Mouse (Mus musculus) natural killer cell, adult 2 months (primary cell): ENCODE data around the gene Dclre1c.
"Not testable (repeated sequence)": the region's sequence is repeated elsewhere in the genome, so short reads cannot be mapped to it uniquely, and the experiment has no call there.

Experiments
- DNase-seq, 2 experiments: peaks; one replicate each; pipeline ENCODE4 v3.0.0; 2022; ENCODE audit warnings: low spot score in 2 of 2

Dclre1c gene

DNA sequence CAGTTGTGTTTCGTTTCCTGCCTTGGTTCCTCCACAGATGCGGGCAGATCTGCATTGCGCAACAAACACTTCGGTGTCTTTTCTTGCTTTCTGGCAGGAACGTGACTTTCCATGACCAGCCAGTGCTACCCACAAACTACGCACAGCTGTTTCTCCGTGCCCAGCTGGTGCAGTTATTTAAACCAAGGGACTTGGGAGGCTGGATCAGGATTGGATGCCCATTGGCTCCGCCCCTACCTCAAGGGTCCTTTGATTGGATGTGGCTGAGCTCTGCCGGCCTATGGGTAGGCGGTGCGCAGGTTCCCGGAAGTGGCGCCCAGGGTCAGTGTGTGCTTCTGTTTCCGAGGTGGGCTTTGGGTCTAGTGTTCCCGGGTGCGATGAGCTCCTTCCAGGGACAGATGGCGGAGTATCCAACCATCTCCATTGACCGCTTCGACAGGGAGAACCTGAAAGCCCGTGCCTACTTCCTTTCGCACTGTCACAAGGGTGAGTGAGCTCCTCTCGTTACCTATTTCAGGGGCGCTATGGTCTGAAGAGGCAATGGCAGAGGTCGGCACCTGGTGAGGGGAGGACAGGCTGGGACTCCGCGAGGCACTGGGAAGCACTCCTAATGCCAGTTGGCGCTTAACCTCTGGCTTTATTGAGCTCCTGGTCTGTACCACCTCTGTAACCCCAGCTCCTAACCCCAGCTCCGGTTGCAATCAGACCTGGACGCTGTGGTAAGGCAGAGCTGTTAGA lies at the start of gene Dclre1c:
Gene Dclre1c, plus strand, starts transcription at position 291 of the 738 bp plus-strand sequence.
- DNase-seq, result peak; percentile 93

DNA sequence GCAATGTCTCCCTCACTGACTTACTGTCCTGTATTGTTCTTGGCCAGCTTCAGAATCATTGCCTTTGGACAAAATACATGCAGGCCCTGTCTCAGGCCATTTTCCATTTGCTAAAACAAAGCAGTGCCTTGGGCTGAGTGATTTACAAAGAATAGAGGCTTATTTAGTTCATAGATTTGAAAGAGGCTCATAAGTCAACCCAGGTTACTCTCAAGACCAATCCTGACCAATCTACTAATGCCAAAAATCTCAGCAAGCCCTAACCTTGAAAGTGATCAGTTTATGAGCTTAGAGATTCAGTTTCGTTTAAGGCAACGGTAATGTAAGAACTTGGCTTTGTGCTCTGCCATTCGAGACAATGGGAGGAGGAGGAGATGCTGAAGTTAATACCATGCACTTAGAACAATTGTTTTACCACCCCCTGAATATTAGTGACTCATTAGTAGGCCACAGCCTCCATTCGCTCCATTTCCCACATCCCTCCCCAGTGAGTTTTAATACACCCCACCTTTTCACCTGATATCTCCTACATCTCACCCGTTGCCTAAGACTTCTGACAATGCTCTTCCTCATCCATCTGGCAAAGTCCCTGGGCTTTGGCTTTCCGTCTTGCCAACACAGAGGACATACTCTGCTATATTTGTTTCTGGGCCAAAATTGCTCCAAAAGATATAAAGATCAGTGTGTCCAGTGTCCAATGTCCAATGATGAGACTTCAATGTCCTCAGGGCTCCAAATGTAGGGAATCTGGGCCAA lies 36.6 kb upstream of the Dclre1c start:
- DNase-seq, result no peak

DNA sequence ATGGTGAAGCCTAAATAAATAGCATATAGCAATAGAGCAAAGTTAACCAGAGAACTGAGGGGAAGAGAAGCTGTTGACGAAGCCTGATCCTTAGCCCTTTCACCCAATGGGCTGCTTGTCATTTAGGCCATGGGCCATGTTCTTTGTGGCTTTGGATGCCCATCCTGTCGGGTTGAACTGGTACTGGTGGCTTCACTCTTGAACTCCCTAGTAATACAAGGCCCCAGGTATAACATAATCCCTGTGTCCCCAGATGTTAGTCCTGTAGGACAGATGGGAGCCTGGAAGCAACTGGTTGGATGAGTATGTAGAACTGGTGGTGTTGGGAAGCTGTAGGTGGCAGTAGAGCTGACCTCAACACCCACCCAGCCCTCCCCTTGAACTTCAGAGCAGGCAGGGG lies 32.0 kb upstream of the Dclre1c start:
- DNase-seq, result no peak

DNA sequence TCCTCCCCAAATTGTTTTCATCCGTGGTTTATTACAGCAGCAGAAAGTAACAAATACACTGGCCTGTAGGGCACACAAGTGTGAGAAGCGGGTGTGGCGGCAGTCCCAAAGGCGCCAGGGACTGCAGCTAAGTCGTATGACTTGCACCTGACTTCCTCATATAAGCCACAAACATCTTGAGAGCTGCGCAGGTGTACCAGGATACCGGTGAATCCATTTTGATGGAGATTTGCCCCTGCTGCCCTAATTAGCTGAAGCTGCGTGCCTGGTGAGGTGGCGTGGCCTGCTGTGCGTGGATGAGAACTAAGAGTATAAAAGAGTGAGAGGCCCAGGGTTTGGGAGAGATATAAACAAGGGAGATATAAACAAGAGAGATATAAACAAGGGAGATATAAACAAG lies 26.8 kb upstream of the Dclre1c start, which contains the start of gene Olah:
Gene Olah, minus strand, starts transcription at position 101 of the 400 bp plus-strand sequence.
- not testable (repeated sequence) for DNase-seq

DNA sequence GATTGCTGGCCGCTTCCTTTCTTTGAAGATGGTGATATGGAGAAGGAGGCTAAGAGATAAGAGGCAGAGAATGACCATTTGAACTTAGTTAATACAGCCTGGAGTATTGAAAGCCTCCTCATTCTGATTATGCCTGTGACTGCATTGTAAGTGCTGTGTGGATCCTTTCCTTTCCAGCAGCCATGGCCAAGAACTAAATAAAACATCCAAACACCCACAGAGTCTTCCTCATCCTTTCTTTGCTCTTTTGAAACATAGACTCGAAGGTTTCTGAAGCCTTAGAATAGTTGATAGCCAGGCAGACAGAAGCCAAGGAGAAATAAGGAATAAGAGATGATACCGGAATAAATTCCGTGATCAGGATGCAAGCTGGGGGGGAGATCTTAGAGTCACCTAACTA lies 17.9 kb upstream of the Dclre1c start:
- no peak for DNase-seq

DNA sequence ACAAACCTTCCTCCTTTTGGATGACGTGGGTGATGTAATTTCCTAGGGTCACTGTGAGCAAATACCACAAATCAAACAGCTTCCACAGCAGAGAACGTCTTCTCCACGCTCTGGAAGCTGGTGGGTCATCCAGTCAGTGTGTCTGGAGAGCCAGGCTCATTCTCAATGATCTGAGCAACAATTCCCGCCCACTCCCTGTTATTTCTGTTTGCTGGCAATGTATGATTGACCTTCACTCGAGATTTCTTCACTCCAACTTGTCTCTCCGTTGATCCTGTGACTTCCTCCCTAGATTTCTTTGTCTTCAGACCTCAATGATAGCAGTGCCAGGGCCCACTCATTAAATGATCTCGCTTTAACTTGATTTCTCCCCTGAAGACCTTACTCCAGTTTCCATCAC lies 16.2 kb upstream of the Dclre1c start:
- no peak for DNase-seq

DNA sequence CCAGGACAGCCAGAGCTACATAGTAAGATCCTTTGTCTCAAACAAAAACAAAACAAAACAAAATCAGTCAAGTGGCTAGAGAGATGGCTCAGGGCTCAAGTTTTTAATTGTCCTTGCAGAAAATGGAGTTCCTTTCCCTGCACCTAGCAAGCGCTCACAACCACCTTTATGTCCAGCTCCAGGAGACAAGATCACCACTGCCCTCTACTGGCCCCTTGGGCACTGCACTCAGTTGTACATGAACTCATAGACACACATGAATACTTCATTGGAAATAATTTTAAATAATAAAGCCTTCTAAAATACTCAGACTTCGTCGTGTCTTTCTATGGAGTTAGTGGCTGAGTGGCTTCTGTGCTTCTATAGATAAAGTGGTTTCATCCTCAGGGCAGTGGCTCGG lies 9.7 kb upstream of the Dclre1c start:
- DNase-seq, result peak; percentile 7 to 41

DNA sequence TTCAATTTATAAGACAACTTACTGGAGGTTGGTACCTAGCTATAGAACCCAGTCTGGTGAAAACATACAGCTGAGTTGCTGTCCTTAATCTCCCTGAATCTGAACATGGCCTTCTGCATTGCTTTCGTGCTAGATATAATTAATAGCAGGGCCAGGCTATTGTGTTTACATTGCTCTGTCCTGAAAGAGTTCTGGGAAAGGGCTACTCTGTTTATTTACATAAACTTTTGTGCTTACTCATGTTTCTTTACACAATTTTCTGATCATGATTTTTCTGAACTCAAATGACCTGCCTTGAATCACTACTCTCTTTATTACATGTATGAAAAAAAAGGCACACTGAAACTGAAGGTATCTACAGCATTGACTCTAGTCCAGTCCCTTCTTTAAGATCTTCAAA lies 8.3 kb upstream of the Dclre1c start:
- no peak for DNase-seq

DNA sequence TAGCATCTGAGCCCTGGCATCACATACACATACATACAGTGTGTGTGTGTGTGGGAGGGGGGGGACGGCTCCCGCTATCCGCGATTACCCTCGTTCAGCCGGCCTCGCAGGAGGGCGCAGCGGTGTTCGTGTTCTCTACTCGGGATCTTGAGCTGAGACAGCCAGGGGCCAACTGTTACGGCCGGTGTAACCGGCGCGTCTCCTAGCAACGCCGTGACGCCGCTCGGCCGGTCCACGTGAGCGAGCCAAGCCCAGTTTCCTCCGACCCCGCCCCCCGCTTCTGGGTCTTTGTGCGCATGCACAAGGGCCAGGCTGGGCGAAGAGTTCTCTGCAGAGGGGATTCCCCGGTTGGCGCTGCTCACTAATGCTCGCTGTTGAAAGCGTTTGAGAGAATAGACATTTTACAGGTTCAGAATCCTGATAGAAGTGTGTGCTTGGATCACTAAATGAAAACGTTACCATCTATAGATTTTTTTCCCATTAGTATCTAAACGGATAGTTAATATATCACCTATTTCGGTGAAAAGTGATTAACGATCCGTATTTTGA lies 5.0 kb upstream of the Dclre1c start:
- DNase-seq, result peak; percentile 99

DNA sequence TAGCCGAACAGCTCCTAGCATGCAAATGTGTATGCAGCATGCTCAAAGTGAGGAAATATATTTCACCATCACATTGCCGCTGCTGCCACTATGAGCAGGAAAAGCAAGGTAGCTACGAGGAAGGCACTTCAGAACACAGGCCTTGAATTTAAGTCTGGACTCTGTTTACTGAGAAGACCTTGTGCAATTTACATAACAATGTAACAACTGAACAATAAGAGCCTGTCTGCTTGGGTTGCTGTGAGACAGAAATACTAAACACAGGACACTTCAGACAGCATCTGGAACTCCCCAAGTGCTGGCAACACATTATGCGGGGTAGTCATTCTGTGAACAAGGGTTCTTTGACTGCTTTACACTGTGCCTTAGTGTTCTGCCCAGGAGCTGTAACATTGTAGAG lies 3.8 kb upstream of the Dclre1c start:
- no peak for DNase-seq

DNA sequence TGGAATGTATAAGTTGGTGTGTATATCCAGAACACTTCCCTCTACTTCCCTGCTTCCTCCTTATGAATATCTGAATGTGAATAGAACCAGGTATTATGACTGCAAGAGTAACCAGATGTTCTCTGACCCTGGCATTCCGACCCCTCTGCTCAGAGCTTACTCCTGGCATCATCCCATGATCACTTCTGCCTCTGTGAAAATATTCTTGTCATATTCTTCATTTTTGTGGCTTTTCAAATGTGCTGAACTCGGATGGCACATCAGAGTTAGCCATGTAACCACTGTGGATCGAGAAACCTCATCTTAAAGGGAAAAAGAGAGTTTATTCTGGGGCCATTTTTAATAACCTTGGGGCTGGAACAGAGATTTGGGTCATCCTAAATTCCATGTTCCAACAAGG lies 1.4 kb upstream of the Dclre1c start, which contains the start of gene Meig1:
Gene Meig1, minus strand, starts transcription at position 101 of the 400 bp plus-strand sequence.
- no peak for DNase-seq

DNA sequence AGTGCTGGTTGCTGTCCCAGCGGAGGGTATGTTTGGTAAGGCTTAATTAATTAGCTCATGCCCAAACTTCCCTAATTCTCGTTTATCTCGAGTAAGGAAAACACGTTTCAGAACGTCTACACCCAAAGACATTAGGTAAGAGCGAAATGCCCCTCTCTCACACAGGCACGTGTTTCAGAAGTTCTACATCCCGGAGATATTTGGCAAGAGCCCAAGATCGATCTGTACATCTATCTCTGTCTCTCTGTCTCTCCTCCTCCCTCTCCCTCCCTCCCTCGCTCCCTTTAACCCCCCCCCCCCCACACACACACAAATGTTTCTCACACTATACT lies 614 bp downstream of the Dclre1c start:
- DNase-seq, result no peak

DNA sequence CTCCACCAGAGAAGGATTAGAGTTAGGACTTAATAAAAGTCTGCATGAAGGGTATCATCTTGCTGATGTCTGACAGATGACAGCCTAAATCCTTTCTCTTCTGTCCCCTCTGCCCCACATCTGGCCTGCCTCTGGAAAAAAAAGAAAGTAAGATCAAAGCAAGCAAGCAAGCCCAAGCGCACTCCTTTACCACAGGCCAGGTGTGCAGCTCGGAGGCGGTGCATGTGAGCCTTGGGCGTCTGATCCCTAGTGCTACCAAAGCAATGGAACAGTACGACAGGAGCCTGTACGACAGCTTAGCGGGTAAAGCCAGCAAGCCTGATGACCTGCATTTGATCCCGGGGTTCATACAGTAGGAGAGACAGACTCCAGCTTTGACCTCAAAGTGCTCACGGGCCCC lies 7.0 kb downstream of the Dclre1c start:
- no peak for DNase-seq

DNA sequence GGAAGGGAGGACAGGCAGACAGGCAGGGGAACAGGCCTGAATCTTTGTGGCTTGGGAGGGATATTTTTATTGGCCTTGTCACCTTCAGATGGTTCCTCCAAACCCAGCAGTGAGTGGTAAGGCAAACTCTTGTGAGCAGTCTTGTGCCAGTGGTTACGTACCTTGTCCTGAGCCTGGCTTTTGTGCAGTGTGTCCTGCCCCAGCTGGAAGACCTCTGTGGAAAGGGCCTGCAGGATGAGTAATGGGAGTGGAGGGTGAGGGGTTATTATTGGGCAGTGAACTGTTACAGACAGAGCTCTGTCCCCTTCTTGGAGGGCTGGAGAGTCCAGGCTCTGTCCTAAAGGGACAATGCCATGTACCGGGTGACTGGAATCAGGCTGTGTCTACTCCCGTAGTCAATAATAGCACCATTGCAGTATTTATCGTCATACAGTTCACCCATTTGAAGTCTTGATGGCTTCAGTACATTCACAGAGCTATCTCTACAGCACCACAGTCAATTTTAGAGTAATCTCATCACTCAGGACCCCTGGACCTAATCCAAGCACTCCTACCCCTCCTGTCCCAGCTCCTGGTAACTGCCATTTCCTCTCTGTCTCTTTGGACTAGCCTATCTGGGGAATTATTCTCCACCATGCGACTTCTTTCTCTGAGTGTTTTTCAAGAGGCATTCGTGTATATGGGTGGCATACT lies 11.6 kb downstream of the Dclre1c start:
- DNase-seq, result no peak

DNA sequence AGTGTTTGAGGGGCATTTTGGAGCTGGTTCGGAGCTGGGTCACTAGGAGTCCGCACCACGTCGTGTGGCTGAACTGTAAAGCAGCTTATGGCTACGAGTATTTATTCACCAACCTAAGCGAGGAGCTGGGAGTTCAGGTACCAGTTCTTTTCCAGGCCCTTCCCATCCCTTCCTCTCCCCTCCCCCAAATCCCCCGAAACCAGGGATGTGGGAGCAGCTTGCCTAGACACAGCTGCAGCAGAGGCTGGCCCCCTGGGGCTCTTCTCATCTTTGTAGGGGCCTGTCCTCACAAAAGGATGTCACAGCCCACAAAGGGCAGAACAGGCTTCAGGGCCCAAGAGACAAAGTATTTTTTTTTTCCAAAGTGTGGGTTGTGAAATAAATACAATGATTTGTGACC lies 14.0 kb downstream of the Dclre1c start:
- no peak for DNase-seq

DNA sequence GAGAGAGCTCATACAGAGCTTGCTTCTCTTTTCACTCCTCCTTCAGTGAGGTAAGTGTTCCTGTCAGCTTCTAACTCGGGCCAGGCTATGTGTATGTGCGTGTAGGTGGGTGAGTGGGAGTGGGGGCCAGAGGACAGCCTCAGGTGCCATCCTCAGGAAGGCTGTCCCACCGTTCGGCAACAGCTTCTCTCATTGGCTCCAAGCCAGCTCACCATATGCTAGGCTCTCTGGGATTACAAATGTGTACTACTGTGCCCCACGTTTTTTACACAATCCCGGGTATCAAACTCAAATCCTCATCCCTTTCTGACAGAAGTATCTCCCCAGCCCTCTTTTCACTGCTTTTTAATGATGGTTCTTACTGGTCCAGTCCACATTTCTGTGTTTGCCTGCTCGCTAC lies 20.3 kb downstream of the Dclre1c start:
- no peak for DNase-seq

DNA sequence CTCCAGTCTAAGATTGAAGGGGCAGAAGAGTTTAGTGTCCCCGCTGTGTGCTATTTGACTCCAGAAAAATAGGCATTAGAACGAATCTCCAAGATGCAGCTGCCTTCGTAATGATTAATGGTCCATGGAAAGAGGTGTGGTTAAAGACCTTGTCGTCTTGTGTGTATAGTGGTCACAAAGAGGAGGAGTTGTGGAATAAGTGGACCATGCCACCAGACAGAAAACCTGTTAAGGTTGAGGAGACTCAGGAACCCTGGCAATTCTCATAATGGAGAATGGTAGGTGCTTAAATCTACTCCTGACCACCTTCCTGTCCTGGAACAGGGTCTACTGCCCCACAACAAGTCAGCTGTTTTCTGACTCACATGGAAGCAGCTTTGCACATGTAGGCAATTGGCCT lies 22.1 kb downstream of the Dclre1c start:
- no peak for DNase-seq

DNA sequence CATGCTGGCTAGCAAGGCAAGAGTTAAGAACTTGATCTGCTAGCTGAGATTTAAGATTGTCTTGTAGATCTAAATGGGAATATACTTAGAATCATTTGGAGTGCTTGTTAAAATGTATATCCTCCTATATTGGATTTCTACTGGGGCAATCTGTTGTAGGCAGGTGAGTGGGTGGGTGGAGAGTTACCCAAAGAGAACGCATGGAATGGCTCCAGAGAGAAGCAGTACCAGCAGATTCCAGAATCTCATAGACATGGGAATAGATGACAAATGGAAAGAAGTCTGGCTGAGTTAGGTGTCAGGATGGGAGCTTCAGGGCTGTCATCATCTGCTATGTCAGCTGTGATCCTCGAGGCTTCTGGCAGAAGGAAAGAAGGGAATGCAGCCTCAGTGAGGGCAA lies 25.5 kb downstream of the Dclre1c start:
- DNase-seq, result no peak

DNA sequence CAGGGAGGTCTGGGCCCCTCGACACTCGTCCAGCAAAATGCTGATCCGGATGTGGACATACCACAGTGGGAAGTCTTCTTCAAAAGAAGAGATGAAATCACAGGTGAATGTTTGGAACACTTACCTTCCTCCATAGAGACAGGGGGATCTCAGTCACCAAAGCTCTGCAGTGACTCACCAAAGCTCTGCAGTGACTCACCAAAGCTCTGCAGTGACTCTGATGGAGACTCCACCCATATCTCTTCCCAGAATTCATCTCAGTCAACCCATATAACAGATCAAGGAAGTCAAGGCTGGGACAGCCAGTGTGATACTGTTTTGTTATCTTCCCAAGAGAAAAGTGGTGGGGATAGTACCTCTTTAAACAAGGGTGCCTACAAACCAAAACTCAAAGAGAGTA lies 29.2 kb downstream of the Dclre1c start:
- no peak for DNase-seq

DNA sequence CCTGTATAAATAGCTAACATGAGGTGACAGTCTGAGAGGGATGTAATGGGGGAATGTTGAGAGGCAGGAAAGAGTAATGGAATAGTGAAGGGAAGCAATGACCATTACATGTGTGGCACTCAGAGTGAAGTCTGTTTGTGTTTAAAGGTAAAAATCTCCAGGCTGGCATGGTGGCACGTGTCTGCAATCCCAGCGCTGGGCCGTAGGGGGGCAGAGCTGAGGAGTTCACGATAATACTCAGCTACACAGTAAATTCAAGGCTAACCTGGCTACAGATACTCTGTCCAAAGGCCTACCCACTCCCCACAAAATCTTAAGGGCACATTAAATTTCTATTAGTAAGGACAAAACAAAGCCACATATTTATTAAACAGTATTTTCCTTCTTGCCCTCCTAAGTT lies 32.7 kb downstream of the Dclre1c start:
- no peak for DNase-seq

DNA sequence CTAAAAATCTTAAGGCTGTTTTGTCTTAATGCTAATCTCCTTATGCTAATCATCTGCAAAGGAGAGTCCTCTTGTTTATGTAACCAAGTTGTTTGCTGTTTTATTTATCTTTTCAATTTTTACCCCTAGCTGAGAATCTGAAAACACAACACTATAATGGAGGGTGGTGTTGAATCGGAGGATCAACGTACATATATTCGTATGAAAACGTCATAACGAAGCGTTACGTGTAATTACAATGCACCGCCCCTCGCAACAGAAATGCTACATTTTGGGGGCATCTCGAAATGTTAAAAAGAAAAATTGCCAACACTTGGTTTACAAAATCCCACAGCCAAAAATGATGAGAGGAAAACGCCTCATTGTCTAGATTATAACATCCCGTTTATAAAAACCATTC lies 50.0 kb downstream of the Dclre1c start:
- DNase-seq, result peak in 1 of 2 experiments; percentile 5

DNA sequence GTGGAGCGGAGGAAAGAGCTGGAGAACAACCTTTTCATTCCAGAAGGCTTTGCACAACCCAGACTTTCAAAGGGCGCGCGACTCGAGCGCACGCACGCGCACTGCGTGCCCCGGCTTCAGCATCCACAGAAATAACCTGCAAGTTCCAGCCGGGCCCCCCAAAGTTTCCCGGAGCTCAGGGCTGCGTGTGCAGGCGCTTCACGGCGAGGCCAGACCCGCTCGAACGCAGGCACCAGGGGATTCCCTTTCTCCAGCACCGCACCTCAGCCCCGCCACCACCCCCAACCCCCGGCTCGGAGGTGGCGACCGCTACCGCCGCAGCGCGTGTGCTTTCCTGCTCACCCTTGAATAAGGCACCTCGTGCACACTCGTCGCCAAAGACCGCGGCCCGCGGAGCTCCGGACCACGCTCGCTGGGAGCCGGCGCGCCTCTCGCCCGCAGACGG lies 50.5 kb downstream of the Dclre1c start:
- DNase-seq, result no peak
